In genomic region chr19:53983336-53983735, GRCm38 (mm10) we compare ENCODE assay signal across 11 mouse cellular contexts. TPM values are rescaled to one million over a fixed set of nuclear protein-coding genes. Genes with fewer than 3 reads are reported as not detected.
DNase-seq lines count a peak whose midpoint lies in the region; ATAC-seq lines count a peak whose summit lies in the region.
"Had no signal": no experiment of that assay in that cellular context is flagged by ENCODE, and none has a peak within 500 bp of the region (broad histone marks: within the 10 kb centered on the region; RNA-seq: fewer than 3 reads in every experiment).

No protein-coding gene starts in this region.

- DNase-seq in adrenal gland, postnatal 36 days = peak; percentile 10 to 13
- DNase-seq in adrenal gland, adult 8-10 months = no peak
- DNase-seq in left cerebral cortex, postnatal 4 days = peak; percentile 2
- no peak for DNase-seq in left cerebral cortex, adult 18-20 months (ENCODE audit: low spot score in 2 of 2)
- DNase-seq in B cell, adult 2 months = peak; percentile 43 to 49
- no peak for DNase-seq in limb, embryonic 10.5 days (ENCODE audit: low spot score)
- DNase-seq: cerebellum, adult 18-20 months had no signal

- H3K9ac ChIP-seq in midbrain, embryonic 16.5 days (ENCODE audit: low read depth, low read length) = no peak overlapping the region
- H3K9ac ChIP-seq: heart, embryonic 13.5 days had no signal

- 0 out of 2 replicates have a peak, but pooled peaks have one; percentile 75 for ATAC-seq in erythroblast, adult 5-6 weeks (replicated peaks; ENCODE audit: low FRiP score, poor library complexity, severe bottlenecking)
- ATAC-seq in midbrain, embryonic 16.5 days = no peak
- ATAC-seq: hindbrain, postnatal 0 days had no signal

- H3K27me3 ChIP-seq in midbrain, embryonic 16.5 days (ENCODE audit: control insufficient read depth, insufficient read depth, low read depth, low read length) = no peaks in the 10 kb centered on the region
- H3K27me3 ChIP-seq in limb, embryonic 10.5 days (ENCODE audit: low read depth, poor library complexity, severe bottlenecking) = no peaks in the 10 kb centered on the region
- H3K27me3 ChIP-seq: heart, embryonic 13.5 days had no signal

- H3K4me1 ChIP-seq in midbrain, embryonic 16.5 days (ENCODE audit: control insufficient read depth, insufficient read depth, low read length) = no peaks in the 10 kb centered on the region
- H3K4me1 ChIP-seq in limb, embryonic 10.5 days = peaks cover 4% of the 10 kb centered on the region; the same call in 1 of the 2 replicates

- H3K4me2 ChIP-seq in midbrain, embryonic 16.5 days (ENCODE audit: low read length) = no peak overlapping the region
- H3K4me2 ChIP-seq: heart, embryonic 13.5 days had no signal

- peaks cover 4% of the 10 kb centered on the region; the same call in 1 of the 2 replicates for H3K36me3 ChIP-seq in midbrain, embryonic 16.5 days (ENCODE audit: control insufficient read depth, insufficient read depth, low read length)
- H3K36me3 ChIP-seq in limb, embryonic 10.5 days = peaks cover 16% of the 10 kb centered on the region

- H3K4me3 ChIP-seq in midbrain, embryonic 16.5 days (ENCODE audit: low read depth, low read length) = no peak overlapping the region
- H3K4me3 ChIP-seq in limb, embryonic 10.5 days = no peak overlapping the region
- H3K4me3 ChIP-seq: heart, embryonic 13.5 days had no signal

- H3K27ac ChIP-seq in midbrain, embryonic 16.5 days (ENCODE audit: low read length) = no peak overlapping the region
- no peak overlapping the region for H3K27ac ChIP-seq in limb, embryonic 10.5 days
- H3K27ac ChIP-seq: heart, embryonic 13.5 days; hindbrain, postnatal 0 days had no signal

- intact Hi-C loops in left cerebral cortex, postnatal 4 days (cut with DNase I) = no loop called here

- 97% methylated on average over 1 of the region's 1 CpGs for WGBS in midbrain, embryonic 16.5 days
- WGBS in limb, embryonic 10.5 days = 87% methylated on average over 1 of the region's 1 CpGs

- H3K9me3 ChIP-seq in midbrain, embryonic 16.5 days (replicated peaks; ENCODE audit: control insufficient read depth, low read length, poor library complexity, severe bottlenecking) = no peaks in the 10 kb centered on the region; the same call in 1 of the 2 replicates
- no peaks in the 10 kb centered on the region for H3K9me3 ChIP-seq in limb, embryonic 10.5 days (replicated peaks)
- H3K9me3 ChIP-seq: heart, embryonic 13.5 days had no signal

RNA-seq across cellular contexts. Expression of gene Bbip1, which starts 38.9 kb away (rescaled TPM):
- total RNA-seq in adrenal gland, postnatal 36 days (2021) = 10 to 100 TPM; 26.2 to 29.1 TPM
- total RNA-seq in adrenal gland, adult 8-10 months (2022) = 10 to 100 TPM; 21.2 to 30.7 (median 26.0) TPM
- 100 to 1,000 TPM; 101 to 113 TPM for total RNA-seq in left cerebral cortex, postnatal 4 days (2021)
- total RNA-seq in left cerebral cortex, adult 18-20 months (2021) = 10 to 100 TPM; 49.9 to 57.7 TPM
- 31.3 and 40.5 TPM in 2 replicates for total RNA-seq in erythroblast, adult 5-6 weeks (2015; ENCODE audit: low replicate concordance)
- 18.9 and 28.3 TPM in 2 replicates for total RNA-seq in erythroblast, adult 5-6 weeks (2017; ENCODE audit: low replicate concordance)
- 135 and 152 TPM in 2 replicates for polyA plus RNA-seq in midbrain, embryonic 16.5 days (2015; fragmentation: Nextera tagmentation; extraction: Ambion mirVana)
- polyA plus RNA-seq in limb, embryonic 10.5 days (2016; fragmentation: Nextera tagmentation; extraction: Ambion mirVana) = 80.4 and 81.9 TPM in 2 replicates

RNA-seq across cellular contexts. Expression of gene Shoc2, which starts 39.2 kb away (rescaled TPM):
- 10 to 100 TPM; 47.5 to 52.6 TPM for total RNA-seq in adrenal gland, postnatal 36 days (2021)
- 10 to 100 TPM; 38.1 to 46.5 (median 41.9) TPM for total RNA-seq in adrenal gland, adult 8-10 months (2022)
- 10 to 100 TPM; 75.7 to 85.3 TPM for total RNA-seq in left cerebral cortex, postnatal 4 days (2021)
- 10 to 100 TPM; 55.5 to 59.4 TPM for total RNA-seq in left cerebral cortex, adult 18-20 months (2021)
- total RNA-seq in erythroblast, adult 5-6 weeks (2015; ENCODE audit: low replicate concordance) = 23.6 and 25.1 TPM in 2 replicates
- 18.4 and 18.6 TPM in 2 replicates for total RNA-seq in erythroblast, adult 5-6 weeks (2017; ENCODE audit: low replicate concordance)
- 60.8 and 63.0 TPM in 2 replicates for polyA plus RNA-seq in midbrain, embryonic 16.5 days (2015; fragmentation: Nextera tagmentation; extraction: Ambion mirVana)
- polyA plus RNA-seq in limb, embryonic 10.5 days (2016; fragmentation: Nextera tagmentation; extraction: Ambion mirVana) = 49.9 and 54.0 TPM in 2 replicates

Comparison
In these comparisons a context has a peak if more than half of its experiments do, and no peak if none do; other contexts are left out.
1. DNase-seq: peak in adrenal gland, postnatal 36 days (2 of 2), left cerebral cortex, postnatal 4 days (single experiment) and B cell, adult 2 months (2 of 2); none in adrenal gland, adult 8-10 months (single experiment), left cerebral cortex, adult 18-20 months (0 of 2) and limb, embryonic 10.5 days (single experiment).